Mouse (Mus musculus): Measurements from ENCODE around the gene Rusc2.

Rusc2 gene

DNA sequence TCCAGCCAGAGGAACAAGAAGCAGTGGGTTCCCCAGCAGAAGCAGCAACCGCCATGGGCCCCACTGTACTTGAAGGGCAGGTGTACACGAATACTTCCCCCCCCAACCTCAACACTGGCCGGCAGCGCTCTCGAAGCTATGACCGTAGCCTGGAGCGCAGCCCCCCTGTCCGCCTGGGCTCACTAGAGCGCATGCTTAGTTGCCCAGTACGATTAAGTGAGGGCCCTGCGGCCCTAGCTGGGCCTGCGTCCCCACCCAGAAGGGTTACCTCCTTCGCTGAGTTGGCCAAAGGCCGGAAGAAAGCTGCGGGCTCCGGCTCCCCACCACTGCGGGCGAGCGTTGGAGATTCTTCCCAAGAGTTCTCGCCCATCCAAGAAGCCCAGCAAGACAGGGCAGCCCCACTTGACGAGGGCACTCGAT, 34.3 kb downstream of the Rusc2 start:
- no peak for DNase-seq (ENCODE audit: low read depth)

DNA sequence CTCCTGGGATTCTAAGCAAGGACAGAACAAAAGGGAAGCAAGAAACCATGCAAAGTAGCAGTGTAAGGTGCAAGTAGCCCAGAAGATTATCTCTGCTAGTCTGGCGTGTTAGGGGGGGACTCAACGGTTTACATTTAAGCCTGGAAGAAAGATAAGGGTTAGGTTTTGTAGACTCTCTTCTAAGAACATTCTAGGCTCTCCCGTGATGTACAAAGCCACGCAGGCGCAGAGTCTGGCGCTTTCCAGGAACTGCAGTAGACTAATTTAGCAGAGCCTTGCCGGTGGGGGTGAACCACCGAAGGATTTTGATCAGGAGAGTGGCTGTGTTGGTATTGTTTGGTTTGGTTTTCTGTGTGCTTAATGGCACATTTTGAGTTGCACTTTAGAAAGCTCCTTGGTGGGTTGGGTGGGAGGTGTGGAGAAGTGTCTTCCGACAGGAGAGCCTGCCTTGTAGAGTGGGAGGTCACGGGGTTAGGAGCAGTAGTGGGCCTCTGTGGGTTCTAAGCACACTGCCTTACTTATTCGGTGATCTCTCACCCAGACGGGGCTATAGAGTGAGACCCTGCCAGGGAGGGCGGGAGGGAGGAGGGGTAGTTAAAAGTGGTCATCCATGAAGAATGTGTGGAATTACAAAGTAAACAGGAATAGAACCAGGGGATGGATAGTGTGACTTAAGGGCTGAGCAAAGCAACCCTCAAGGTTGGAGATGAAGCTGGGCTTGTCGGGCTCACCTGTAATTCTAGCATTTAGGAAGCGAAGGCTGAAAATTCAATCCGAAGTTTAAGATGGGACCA, 35.7 kb downstream of the Rusc2 start:
- no peak for DNase-seq (ENCODE audit: low read depth)

DNA sequence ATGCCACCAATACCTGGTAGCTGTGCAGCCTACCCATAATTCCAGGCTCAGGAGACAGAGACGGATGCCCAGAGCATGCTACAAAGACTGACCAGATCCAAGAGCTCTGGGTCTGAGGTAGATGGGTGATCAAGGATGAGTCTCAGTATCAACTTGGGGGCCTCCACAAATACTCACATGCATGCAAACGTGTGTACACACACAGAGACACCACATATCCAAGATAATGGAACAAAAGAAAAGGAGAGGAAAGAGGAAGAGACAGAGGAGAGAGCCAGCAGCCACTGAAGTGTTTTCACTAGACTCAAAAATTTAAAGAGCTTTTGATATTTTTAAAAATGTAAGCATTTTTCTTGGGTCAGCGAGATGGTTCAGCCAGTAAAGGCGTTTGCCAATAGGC, 36.7 kb downstream of the Rusc2 start:
- DNase-seq (ENCODE audit: low read depth) = no peak

DNA sequence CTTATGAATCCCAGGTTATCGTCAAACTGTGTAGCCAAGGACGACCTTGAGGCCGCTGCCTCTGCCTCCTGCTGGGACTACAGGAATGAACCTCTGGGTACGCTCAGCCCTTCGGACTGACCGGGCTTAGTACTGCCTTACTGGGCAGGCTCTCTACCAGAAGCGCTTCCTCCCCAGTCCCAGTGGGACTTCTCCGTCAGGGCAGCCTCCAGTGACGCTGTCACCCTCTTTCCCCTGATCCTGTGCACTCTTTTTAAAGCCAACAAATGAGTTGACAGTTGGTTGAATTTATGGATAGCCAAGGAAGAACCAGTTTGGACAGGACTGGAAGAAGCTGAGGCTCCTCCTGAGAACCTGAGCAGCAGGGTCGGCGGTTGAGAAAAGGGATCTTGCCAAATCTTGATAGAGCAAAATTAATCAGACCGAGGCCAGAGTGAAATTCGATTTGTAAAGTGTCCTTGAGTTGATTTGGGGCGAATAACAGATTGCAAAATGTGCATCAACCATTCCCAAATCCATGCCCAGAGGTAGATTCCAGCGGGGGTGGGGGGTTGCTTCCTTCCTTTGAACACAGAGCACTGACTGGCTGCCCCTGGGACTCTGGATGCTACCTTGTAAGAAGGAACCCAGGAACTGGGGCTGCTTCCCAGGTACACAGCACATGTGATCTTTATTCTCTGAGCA, 37.3 kb downstream of the Rusc2 start:
- DNase-seq (ENCODE audit: low read depth) = no peak

DNA sequence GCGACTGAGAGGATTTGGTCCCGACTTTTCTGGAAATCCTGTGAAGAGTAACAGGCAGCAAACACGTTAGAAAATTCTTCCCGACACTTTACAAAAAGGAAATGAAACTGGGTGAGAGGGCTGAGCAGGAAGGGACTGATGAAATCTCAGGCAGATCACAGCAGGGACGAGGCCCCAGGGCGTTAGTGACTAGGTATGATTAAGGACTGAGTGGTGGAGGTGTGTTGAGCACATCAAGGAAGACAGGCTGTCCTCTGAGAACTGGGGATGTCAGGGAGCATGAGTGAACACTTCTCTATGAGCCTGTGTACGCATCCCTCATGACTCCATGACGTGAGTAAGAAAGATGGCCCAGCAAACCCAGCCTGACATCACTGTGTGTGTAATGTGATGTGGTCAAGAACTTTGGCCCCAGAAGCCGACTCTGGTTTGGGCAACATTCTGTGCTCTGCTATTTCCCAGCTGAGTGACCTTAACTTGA, 38.1 kb downstream of the Rusc2 start:
- DNase-seq (ENCODE audit: low read depth) = no peak

DNA sequence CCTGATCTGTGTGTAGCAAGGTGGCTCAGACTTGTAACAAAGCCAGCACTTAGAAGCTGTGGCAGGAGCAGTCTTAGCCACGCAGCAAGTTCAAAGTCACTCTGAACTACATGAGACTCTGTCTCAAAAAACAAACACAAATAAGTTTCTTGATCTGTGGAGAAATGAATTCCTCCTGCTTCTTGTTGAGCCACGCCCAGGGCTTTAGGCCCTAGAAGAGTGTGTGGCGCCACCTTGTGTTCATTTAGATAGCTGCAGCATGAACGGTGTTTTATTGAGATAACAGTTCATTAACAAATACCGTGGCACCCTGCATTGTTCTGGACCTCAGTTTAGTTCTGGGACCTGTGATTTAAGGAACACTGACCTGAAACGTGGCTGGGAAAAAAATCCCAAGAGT, 38.5 kb downstream of the Rusc2 start:
- peak; percentile 81 for DNase-seq (ENCODE audit: low read depth)

DNA sequence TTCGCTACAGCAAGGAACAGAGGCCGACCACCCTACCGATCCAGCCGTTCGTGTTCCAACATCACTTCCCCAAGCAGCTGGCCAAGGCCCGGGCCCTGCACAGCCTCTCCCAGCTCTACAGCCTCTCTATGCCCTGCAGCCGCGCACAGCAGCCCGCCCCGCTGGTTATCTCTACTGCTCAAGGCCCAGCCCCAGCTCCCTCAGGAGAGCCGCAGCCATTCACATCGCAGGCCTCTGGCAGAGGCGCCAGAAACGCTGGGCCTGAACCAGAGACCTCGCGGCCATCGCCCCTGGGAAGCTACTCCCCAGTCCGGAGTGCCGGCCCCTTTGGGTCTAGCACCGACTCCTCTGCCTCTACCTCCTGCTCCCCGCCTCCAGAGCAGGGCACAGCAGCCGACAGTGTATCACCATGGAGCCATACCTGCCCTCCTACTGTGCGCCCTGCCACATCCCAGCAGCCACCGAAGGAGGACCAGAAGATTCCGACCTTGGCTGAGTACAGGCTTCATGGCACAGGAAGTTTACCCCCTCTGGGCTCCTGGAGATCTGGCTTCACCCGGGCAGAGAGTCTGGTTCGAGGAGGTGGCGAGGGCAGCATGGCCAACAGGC, 40.0 kb downstream of the Rusc2 start:
- DNase-seq (ENCODE audit: low read depth) = no peak

DNA sequence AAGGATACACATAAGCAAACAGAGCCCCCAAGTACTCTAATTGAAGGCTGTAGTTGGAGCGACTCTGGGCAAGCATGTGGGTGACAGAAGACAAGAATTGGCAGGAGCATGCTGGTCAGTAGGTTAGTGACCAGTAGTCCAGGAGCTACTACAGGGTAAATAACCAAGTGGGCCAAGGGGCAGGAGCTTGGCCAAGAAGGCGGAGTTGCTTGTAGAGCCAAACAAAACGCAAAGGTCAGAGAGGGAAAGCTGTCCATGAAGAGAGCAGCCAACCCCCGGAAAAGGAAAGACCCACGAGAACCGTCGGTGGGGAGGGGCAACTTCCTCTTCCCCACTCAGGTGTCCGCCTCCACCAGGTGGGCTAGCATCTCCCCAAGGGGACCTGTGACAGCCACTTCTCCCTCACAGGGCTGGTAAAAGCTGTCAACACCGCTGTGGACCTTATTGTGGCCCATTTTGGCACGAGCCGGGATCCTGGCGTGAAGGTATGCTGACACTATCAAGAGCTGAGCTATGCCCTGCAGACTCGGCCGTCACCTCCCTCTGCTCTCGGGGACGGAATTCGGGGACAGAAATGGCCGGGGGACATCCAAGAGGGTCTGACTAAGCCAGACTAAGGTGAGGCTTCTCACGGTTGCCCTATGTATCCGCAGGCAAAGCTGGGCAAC, 41.6 kb downstream of the Rusc2 start:
- no peak for DNase-seq (ENCODE audit: low read depth)

DNA sequence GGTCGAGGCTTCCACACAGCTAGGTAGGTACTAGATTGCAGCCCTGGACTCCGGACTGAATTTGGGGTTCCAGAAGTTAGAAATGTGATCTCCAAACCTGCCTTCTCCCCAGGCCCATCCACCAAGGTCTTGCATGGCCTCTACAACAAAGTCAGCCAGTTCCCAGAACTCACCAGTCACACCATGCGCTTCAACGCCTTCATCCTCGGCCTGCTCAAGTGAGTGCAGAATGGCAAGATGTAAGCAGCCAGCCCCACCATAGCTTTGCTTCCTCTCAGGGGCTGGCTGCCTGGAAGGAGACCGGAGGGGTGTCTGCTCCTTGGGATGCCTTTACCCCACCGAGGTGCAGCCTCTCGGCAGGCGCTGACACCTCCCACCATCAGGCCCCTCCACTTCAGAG, 42.3 kb downstream of the Rusc2 start:
- DNase-seq (ENCODE audit: low read depth) = no peak

DNA sequence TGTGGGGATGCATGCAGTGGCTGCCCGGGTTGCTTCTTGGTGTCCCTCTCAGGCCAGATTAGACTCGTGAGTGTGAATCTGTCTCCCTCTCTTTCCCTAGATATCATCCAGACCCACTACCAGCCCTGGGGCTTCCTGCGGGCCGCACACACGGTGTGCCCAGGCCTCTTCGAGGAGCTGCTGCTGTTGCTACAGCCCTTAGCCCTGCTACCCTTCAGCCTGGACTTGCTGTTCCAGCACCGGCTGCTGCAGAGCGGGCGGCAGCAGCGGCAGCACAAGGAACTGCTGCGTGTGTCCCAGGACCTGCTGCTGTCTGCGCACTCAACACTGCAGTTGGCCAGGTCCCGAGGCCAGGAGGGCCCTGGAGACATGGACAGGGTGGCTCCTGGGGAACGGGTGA, 43.4 kb downstream of the Rusc2 start:
- no peak for DNase-seq (ENCODE audit: low read depth)

DNA sequence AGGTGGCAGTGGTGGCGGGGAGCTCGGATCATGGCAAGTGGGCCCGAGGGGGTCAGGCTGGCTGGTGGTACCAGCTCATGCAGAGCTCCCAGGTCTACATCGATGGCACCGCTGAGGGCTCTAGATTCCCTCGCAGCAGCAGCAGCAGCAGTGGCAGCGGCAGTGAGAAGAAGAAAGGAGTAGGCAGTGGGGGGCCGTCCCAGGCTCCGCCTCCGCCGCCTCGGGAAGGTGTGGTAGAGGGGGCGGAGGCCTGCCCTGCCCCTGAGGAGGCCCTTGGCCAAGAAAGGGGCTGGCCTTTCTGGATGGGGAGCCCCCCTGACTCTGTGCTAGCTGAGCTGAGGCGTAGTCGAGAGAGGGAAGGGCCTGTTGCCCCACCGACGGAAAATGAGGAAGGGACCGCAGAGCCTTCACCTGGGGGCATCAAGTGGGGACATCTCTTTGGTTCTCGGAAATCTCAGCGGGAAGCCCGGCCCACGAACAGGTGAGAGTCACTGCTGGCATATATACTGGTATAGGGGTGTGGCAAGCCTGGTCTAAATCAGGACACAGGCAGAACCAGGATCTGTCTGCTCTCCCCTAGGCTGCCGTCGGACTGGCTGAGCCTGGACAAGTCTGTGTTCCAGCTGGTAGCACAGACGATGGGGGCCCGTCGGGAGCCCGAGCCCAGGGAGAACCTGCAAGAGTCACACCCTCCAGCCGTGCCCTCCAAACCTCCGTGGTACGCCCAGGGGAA, 44.0 kb downstream of the Rusc2 start:
- DNase-seq (ENCODE audit: low read depth) = no peak

DNA sequence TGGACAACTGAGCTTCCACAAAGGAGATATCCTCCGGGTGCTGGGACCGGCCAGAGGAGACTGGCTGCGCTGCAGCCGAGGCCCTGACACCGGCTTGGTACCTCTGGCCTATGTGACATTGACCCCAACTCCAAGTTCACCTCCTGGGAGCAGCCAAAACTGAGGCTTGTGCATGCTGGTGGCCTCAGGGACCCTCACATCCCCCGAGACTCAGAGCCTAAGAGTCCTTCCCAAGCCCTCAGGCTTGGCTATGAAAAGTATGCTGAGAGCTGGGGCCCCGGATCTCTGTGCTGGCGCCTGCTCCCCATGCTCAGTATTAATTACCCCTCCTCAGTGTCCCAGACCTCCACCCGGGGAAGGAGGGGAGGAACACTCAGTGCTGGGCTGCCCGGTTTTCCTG, 44.7 kb downstream of the Rusc2 start:
- DNase-seq (ENCODE audit: low read depth) = no peak

DNA sequence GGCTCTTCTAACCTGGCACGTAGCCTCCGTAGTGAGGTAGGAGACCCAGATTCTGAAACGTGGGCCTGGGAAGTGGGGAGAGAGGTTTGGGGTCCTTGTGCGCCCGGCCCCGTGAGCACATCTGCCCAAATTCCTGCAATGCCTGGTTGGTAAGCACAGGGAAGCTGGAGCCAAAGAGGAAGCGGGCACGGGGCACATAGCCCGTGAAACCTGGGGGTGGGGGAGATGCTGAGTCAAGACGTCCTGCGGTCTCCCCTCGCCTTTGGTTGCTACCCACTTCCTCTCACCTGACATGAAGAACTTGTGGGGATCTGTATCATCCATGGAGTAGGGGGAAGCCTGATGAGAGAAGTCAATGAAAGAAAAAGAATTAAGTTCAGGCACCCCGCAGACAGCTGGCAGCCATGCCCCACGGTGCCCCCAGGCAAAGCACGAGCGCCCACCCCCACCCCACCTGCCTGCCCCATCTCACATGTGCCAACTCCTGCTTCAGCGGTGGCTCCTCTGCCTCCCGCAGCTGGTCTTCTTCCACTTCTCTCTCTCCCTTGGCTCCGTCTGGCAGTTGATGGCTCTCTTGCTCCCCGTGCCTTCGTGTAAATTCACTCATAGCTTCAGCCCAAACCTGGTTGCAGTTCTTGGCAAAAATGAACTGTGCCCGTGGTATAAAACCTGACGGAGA, 45.9 kb downstream of the Rusc2 start:
- no peak for DNase-seq (ENCODE audit: low read depth)

DNA sequence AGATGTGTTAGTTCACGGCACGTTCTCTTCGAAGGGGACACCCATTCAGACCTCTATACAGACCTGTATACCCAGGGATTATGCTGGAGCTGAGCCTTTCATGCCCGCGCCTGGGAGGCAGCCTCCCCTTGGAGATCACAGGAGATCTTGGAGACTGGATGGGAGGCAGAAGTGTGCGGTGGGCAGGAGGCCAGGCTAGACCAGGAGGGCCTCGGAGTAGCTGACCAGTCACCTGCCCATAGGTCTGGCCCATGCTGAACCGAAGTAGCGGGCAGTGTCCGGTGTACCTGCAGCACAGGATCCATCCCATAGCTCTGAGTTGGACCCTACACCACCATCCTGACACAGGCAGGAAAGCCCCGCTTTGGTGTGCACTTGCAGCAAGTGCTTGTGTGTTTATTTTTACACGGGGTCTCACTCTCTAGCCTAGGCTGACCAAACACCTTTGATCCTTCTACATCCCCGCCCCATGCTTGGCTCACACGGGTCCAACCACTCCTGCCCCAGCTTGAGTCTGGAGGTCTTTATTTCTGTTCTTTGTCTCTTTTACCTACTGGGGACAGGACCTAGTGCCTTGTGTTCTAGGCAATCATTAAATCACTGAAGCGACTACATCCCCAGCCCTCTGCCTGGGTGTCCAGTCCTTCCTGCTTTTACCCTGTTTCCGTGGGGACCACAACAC, 46.5 kb downstream of the Rusc2 start:
- DNase-seq (ENCODE audit: low read depth) = no peak

DNA sequence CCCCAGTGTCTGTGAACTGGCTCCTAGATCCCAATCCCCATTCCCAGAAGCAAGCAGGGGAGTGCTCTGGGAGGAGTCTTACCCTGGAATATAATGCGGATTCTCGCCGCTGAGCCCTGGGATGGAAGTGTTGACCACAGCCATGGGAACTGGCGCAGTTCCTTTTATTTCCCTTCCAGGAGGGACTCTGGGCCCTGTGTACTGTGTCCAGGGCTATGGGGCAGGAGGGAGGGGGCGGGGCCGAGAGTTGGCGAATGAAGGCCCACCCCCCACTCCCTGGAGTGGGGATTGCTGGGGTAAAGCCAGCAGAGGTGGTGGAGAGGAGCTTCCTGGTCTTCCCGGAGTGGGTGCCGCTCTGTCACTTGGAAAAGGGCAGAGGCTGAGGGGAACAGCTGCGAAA, 47.2 kb downstream of the Rusc2 start, which contains the start of gene Fam166b:
Fam166b (minus strand) TSS at position 189 of the 400 bp plus-strand sequence.
- no peak for DNase-seq (ENCODE audit: low read depth)

DNA sequence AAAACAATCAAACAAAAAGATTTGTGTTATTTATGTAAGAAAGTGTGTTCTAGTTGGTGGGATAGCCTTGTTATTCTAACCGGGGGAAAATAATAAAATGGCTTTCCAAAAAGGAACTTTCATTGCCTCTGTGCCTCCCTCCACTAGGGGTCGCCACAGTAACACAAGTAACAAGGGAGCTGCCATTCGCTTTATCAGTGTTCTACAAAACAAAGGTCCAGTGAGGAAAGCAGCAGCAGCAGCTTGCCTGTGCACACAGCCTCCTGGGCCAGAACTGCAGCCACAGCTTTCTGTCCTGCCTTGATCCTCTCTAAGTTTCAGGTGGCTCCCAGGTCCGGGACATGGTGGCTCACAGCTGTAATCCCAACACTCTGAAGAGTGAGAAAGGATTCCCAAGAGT, 49.9 kb downstream of the Rusc2 start:
- peak; percentile 91 for DNase-seq (ENCODE audit: low read depth)

DNA sequence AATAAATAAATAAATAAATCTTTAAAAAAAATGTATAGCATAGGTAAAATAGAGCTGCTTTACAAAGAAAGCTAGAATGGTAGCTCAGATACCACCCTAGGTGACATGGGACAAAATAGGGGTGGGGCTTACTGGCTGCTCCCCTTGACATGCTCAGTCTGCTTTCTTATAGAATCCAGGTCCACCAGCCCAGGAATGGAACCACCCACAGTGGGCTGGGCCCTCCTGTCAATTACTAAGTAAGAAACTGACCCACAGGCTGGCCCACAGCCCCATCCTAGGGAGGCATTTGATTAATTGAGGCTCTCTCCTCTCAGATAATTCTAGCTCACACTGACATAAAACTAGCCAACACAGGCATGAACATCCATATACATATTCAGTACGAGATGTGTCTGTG, 51.1 kb downstream of the Rusc2 start:
- DNase-seq (ENCODE audit: low read depth) = no peak

DNA sequence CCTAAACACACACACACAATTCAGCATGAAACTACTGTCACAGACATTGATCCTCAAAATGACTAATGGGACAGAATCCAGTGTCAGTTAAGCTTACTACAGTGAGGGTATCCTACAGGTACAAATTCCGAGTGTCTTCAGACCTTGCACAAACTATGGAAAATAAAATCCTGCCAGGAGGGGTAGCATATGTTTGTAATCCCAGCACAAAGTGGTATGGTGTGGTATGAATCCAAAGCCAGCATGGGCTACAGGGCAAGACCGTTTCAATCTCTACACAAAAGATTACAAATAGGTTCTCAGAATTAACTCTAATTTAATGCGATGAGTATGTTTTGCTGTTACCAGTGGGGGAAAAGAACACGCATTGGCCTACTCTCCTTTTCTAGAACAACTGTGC, 59.9 kb downstream of the Rusc2 start, which contains the start of gene Tesk1:
Tesk1 (plus strand) TSS at position 301 of the 400 bp plus-strand sequence.
- no peak for DNase-seq (ENCODE audit: low read depth)

DNA sequence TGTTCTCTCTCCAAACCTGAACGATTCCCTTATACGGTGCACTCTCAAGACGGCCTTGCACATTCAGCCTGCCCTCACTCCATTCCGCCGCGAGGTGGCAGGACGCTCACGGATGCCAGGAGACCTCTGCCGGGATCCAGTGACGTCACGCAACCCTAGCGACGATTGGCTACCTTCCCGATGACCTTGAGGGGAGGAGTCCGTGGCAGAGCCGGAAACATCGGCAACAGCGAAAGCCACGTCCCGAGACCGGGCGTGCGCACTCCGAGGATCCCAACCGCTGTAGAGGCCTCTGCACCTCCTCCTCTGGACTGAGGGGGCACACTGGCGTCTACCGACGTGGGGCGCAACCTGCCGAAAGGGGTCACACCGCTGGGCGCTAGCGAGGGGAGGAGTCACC, 60.3 kb downstream of the Rusc2 start:
- peak; percentile 99 for DNase-seq (ENCODE audit: low read depth)

Measured in 416B (cell line).